Mouse (Mus musculus) olfactory bulb, adult 2 months (tissue): ENCODE data around the gene Tsacc.

Experiments used
- CTCF ChIP-seq: fragments of 200-500 bp; IDR thresholded peaks from 2 replicates; pipeline ENCODE4 v1.5.1; 2012; ENCODE audit warnings: low read depth, mild to moderate bottlenecking, low read length, moderate library complexity; ENCODE audit not compliant: insufficient read depth
- POLR2A ChIP-seq: fragments of 200-500 bp; IDR thresholded peaks from 2 replicates; pipeline ENCODE4 v1.6.1; 2012; ENCODE audit warnings: mild to moderate bottlenecking, low read depth, low read length, moderate library complexity; ENCODE audit not compliant: insufficient read depth

DNA sequence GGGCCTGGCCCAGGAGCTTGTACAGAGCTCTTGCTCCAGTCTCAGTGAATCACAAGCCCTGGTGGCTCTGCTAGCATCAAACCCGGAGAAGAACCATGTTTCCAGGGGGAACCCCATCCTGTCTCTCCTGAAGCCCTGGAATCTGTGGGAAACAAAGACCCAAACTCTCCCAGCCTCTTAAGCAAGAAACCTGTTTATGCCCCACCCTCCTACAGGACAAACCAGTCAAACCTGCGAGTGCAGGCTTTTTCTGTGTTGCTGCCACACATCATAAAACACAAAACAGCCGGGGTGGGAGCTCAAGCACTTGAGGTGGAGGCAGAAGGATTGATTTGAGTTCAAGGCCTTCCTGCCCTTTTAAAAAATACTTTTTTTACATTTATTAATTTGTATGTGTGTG is 34.5 kb downstream of the Tsacc start:
- TF ChIP-seq CTCF (no peak), POLR2A (no peak)
